ENCODE assay signal across 22 mouse cellular contexts in genomic region chr8:87236438-87236837, GRCm38 (mm10).
DNase-seq lines count a peak whose midpoint lies in the region; ATAC-seq lines count a peak whose summit lies in the region.
"Had no signal": no experiment of that assay in that cellular context is flagged by ENCODE, and none has a peak within 500 bp of the region (broad histone marks: within the 10 kb centered on the region; RNA-seq: fewer than 3 reads in every experiment).

No protein-coding gene starts in this region.

- H3K4me2 ChIP-seq in kidney, embryonic 16.5 days (replicated peaks; ENCODE audit: low read depth, low read length): no peak overlapping the region
- H3K4me2 ChIP-seq in hindbrain, embryonic 15.5 days: no peak overlapping the region; the same call in 1 of the 2 replicates
- H3K4me2 ChIP-seq: liver, embryonic 12.5 days had no signal

- ATAC-seq in kidney, embryonic 16.5 days (ENCODE audit: low FRiP score, low TSS enrichment): no peak
- ATAC-seq in hindbrain, embryonic 15.5 days (ENCODE audit: low FRiP score, low read depth): no peak
- ATAC-seq: activated CD4-positive, CD25-positive, alpha-beta regulatory T cell, adult 4 months; intestine, postnatal 0 days; liver, embryonic 12.5 days had no signal

- peaks cover 23% of the 10 kb centered on the region for H3K4me1 ChIP-seq in kidney, embryonic 16.5 days (ENCODE audit: insufficient read depth, low read length)
- peaks cover 47% of the 10 kb centered on the region for H3K4me1 ChIP-seq in hindbrain, embryonic 15.5 days (replicated peaks)
- peaks cover 37% of the 10 kb centered on the region for H3K4me1 ChIP-seq in limb, embryonic 10.5 days
- H3K4me1 ChIP-seq: liver, embryonic 12.5 days had no signal

- no peaks in the 10 kb centered on the region for H3K27me3 ChIP-seq in kidney, embryonic 16.5 days (ENCODE audit: insufficient read depth, low read length)
- no peaks in the 10 kb centered on the region for H3K27me3 ChIP-seq in hindbrain, embryonic 15.5 days
- H3K27me3 ChIP-seq in limb, embryonic 10.5 days (ENCODE audit: low read depth, poor library complexity, severe bottlenecking): peaks cover 6% of the 10 kb centered on the region; the same call in 1 of the 2 replicates
- H3K27me3 ChIP-seq: forebrain, embryonic 12.5 days; limb, embryonic 13.5 days; liver, embryonic 12.5 days; midbrain, embryonic 13.5 days had no signal

- 78% methylated on average over 11 of the region's 11 CpGs for WGBS in kidney, embryonic 16.5 days
- 80% methylated on average over 11 of the region's 11 CpGs for WGBS in hindbrain, embryonic 15.5 days
- 85% methylated on average over 11 of the region's 11 CpGs for WGBS in limb, embryonic 10.5 days

- H3K27ac ChIP-seq in kidney, embryonic 16.5 days (ENCODE audit: low read length): 0 out of 2 replicates have a peak overlapping the region, but pooled peaks have one; percentile 1
- H3K27ac ChIP-seq in hindbrain, embryonic 15.5 days (replicated peaks): peak overlapping the region; percentile 64; the same call in 1 of the 2 replicates
- no peak overlapping the region; the same call in 1 of the 2 replicates for H3K27ac ChIP-seq in limb, embryonic 10.5 days
- H3K27ac ChIP-seq: limb, embryonic 13.5 days; liver, embryonic 12.5 days; stomach, postnatal 0 days had no signal

- no peaks in the 10 kb centered on the region for H3K36me3 ChIP-seq in kidney, embryonic 16.5 days (ENCODE audit: insufficient read depth, low read length)
- H3K36me3 ChIP-seq in hindbrain, embryonic 15.5 days: no peaks in the 10 kb centered on the region
- no peaks in the 10 kb centered on the region for H3K36me3 ChIP-seq in limb, embryonic 10.5 days
- H3K36me3 ChIP-seq: forebrain, embryonic 12.5 days; heart, embryonic 12.5 days; limb, embryonic 13.5 days; liver, embryonic 12.5 days; midbrain, embryonic 13.5 days had no signal

- no peak overlapping the region for H3K9ac ChIP-seq in kidney, embryonic 16.5 days (replicated peaks; ENCODE audit: low read length)
- H3K9ac ChIP-seq in hindbrain, embryonic 15.5 days: no peak overlapping the region
- H3K9ac ChIP-seq: forebrain, embryonic 12.5 days; heart, embryonic 12.5 days; limb, embryonic 13.5 days; liver, embryonic 12.5 days; midbrain, embryonic 13.5 days had no signal

- DNase-seq in cerebellum, postnatal 36 days: peak; percentile 28 to 44
- DNase-seq in cerebellum, adult 8-10 months: no peak
- no peak for DNase-seq in kidney, adult 11 months
- DNase-seq in limb, embryonic 10.5 days (ENCODE audit: low spot score): no peak
- DNase-seq in testis, postnatal 14 days (ENCODE audit: low spot score): no peak
- DNase-seq: adrenal gland, adult 8-10 months; gastrocnemius, postnatal 25 days; heart, adult 18-20 months; heart, postnatal 10 days; lung, adult 18-20 months; lung, postnatal 14 days had no signal

- H3K9me3 ChIP-seq in kidney, embryonic 16.5 days (ENCODE audit: low read length): no peaks in the 10 kb centered on the region
- no peaks in the 10 kb centered on the region for H3K9me3 ChIP-seq in hindbrain, embryonic 15.5 days
- H3K9me3 ChIP-seq in limb, embryonic 10.5 days (replicated peaks): no peaks in the 10 kb centered on the region
- H3K9me3 ChIP-seq: forebrain, embryonic 12.5 days; heart, embryonic 12.5 days; limb, embryonic 13.5 days; liver, embryonic 12.5 days; midbrain, embryonic 13.5 days had no signal

- no peak overlapping the region for H3K4me3 ChIP-seq in kidney, embryonic 16.5 days (ENCODE audit: low read length)
- no peak overlapping the region for H3K4me3 ChIP-seq in hindbrain, embryonic 15.5 days
- H3K4me3 ChIP-seq in limb, embryonic 10.5 days: peak overlapping the region; percentile 43; the same call in 1 of the 2 replicates
- H3K4me3 ChIP-seq: forebrain, embryonic 12.5 days; liver, embryonic 12.5 days; myocyte had no signal

Comparison
In these comparisons a context has a peak if more than half of its experiments do, and no peak if none do; other contexts are left out.
1. DNase-seq: peak in cerebellum, postnatal 36 days (2 of 2); none in cerebellum, adult 8-10 months (single experiment), kidney, adult 11 months (single experiment), limb, embryonic 10.5 days (single experiment) and testis, postnatal 14 days (single experiment).